Mouse (Mus musculus) T-helper 1 cell (primary cell): ENCODE results near the gene Tbce.

Experiments
- in situ Hi-C: fragments of 300-600 bp; cut with MboI, MseI; formaldehyde crosslinking; loops from one replicate; pipeline ENCODE4 v1.15.1; 2025; ENCODE audit warnings: high pct_unique_total_duplicates

The Tbce gene

GRCm38 (mm10) chr13:14039292-14039965, at the start of gene Tbce:
Tbce (minus strand) TSS chr13:14039638.
- in situ Hi-C loops: loop anchor here (25.0 kb wide), 1 partner anchor 573 kb away; the partner anchor contains the start of genes Mrpl32 and Psma2

- in situ Hi-C loops: no loop called here
Observed at GRCm38 (mm10) chr13:14088669-14089068, 49.2 kb upstream of the Tbce start.

- in situ Hi-C loops: no loop called here
Observed at GRCm38 (mm10) chr13:14075326-14075725, 35.9 kb upstream of the Tbce start.

GRCm38 (mm10) chr13:14074371-14074770, 34.9 kb upstream of the Tbce start:
- in situ Hi-C loops: no loop called here

GRCm38 (mm10) chr13:14069291-14069690, 29.9 kb upstream of the Tbce start:
- in situ Hi-C loops: no loop called here

GRCm38 (mm10) chr13:14068035-14068434, 28.6 kb upstream of the Tbce start:
- in situ Hi-C loops: no loop called here

GRCm38 (mm10) chr13:14065701-14066100, 26.3 kb upstream of the Tbce start:
- in situ Hi-C loops: no loop called here

GRCm38 (mm10) chr13:14065028-14065380, 25.6 kb upstream of the Tbce start:
- in situ Hi-C loops: no loop called here

- in situ Hi-C loops: no loop called here
Observed at GRCm38 (mm10) chr13:14064341-14065027, 25.0 kb upstream of the Tbce start.

- in situ Hi-C loops: no loop called here
Observed at GRCm38 (mm10) chr13:14063942-14064271, 24.5 kb upstream of the Tbce start.

- in situ Hi-C loops: no loop called here
Observed at GRCm38 (mm10) chr13:14063013-14063941, 23.8 kb upstream of the Tbce start, which contains the start of the genes Arid4b and Ggps1. Arid4b (plus strand) TSS chr13:14063232. Ggps1 (minus strand) TSS chr13:14063488.

GRCm38 (mm10) chr13:14062209-14063012, 23.0 kb upstream of the Tbce start:
- in situ Hi-C loops: no loop called here

- in situ Hi-C loops: loop anchor here (5.0 kb wide), 1 partner anchor 107 kb away; the partner anchor contains the start of gene B3galnt2
Observed at GRCm38 (mm10) chr13:14059582-14059981, 20.1 kb upstream of the Tbce start.

- in situ Hi-C loops: loop anchor here (5.0 kb wide), 1 partner anchor 104 kb away; the partner anchor contains the start of gene B3galnt2
Observed at GRCm38 (mm10) chr13:14056801-14057200, 17.4 kb upstream of the Tbce start.

GRCm38 (mm10) chr13:14049878-14050277, 10.4 kb upstream of the Tbce start:
- in situ Hi-C loops: loop anchor here (25.0 kb wide), 1 partner anchor 562 kb away; the partner anchor contains the start of genes Mrpl32 and Psma2

- in situ Hi-C loops: loop anchor here (25.0 kb wide), 1 partner anchor 568 kb away; the partner anchor contains the start of genes Mrpl32 and Psma2
Observed at GRCm38 (mm10) chr13:14044521-14044920, 5.1 kb upstream of the Tbce start.

GRCm38 (mm10) chr13:14043851-14044250, 4.4 kb upstream of the Tbce start:
- in situ Hi-C loops: loop anchor here (25.0 kb wide), 1 partner anchor 568 kb away; the partner anchor contains the start of genes Mrpl32 and Psma2

GRCm38 (mm10) chr13:14040186-14040585, 748 bp upstream of the Tbce start:
- in situ Hi-C loops: loop anchor here (25.0 kb wide), 1 partner anchor 572 kb away; the partner anchor contains the start of genes Mrpl32 and Psma2

- in situ Hi-C loops: loop anchor here (25.0 kb wide), 1 partner anchor 573 kb away; the partner anchor contains the start of genes Mrpl32 and Psma2
Observed at GRCm38 (mm10) chr13:14038911-14039291, 537 bp downstream of the Tbce start.

- in situ Hi-C loops: loop anchor here (25.0 kb wide), 1 partner anchor 576 kb away; the partner anchor contains the start of genes Mrpl32 and Psma2
Observed at GRCm38 (mm10) chr13:14035875-14036630, 3.4 kb downstream of the Tbce start.
